22 mouse cellular contexts compared by ENCODE assay signal in genomic region chr16:18809001-18809400, GRCm38 (mm10). TPM values are rescaled to one million over a fixed set of nuclear protein-coding genes. Genes with fewer than 3 reads are reported as not detected.
DNase-seq lines count a peak whose midpoint lies in the region; ATAC-seq and TF ChIP-seq lines count a peak whose summit lies in the region.
"Had no signal": no experiment of that assay in that cellular context is flagged by ENCODE, and none has a peak within 500 bp of the region (broad histone marks: within the 10 kb centered on the region; RNA-seq: fewer than 3 reads in every experiment).

No protein-coding gene starts in this region.

- WGBS in liver, embryonic 15.5 days (ENCODE audit: insufficient replicate concordance) = 81% methylated on average over 5 of the region's 5 CpGs

- peaks cover 42% of the 10 kb centered on the region for H3K4me1 ChIP-seq in liver, embryonic 15.5 days (replicated peaks)

- no peak overlapping the region for H3K4me3 ChIP-seq in liver, embryonic 15.5 days (replicated peaks)
- no peak overlapping the region for H3K4me3 ChIP-seq in left cerebral cortex, adult 2 months
- H3K4me3 ChIP-seq: embryonic facial prominence, embryonic 12.5 days; limb, embryonic 15.5 days; neural tube, embryonic 12.5 days had no signal

- no peak for ATAC-seq in liver, embryonic 15.5 days (ENCODE audit: insufficient read depth)
- ATAC-seq: inflammation-experienced regulatory T-cells, adult 6 months; midbrain, embryonic 16.5 days had no signal

- 0 out of 2 replicates have a peak overlapping the region, but pooled peaks have one; percentile 11 for H3K4me2 ChIP-seq in liver, embryonic 15.5 days
- H3K4me2 ChIP-seq: embryonic facial prominence, embryonic 12.5 days; limb, embryonic 15.5 days; neural tube, embryonic 12.5 days had no signal

- H3K9ac ChIP-seq in liver, embryonic 15.5 days = no peak overlapping the region
- H3K9ac ChIP-seq: embryonic facial prominence, embryonic 12.5 days; limb, embryonic 15.5 days; neural tube, embryonic 12.5 days had no signal

- H3K27me3 ChIP-seq in liver, embryonic 15.5 days = no peaks in the 10 kb centered on the region
- H3K27me3 ChIP-seq: CH12.LX; embryonic facial prominence, embryonic 12.5 days; limb, embryonic 15.5 days; neural tube, embryonic 12.5 days had no signal

- H3K36me3 ChIP-seq in liver, embryonic 15.5 days (replicated peaks) = peaks cover 65% of the 10 kb centered on the region

- no peaks in the 10 kb centered on the region for H3K9me3 ChIP-seq in liver, embryonic 15.5 days (replicated peaks)
- H3K9me3 ChIP-seq: embryonic facial prominence, embryonic 12.5 days; limb, embryonic 15.5 days; neural tube, embryonic 12.5 days had no signal

- H3K27ac ChIP-seq in liver, embryonic 15.5 days (replicated peaks) = no peak overlapping the region
- no peak overlapping the region for H3K27ac ChIP-seq in left cerebral cortex, adult 2 months
- H3K27ac ChIP-seq: embryonic facial prominence, embryonic 12.5 days; limb, embryonic 15.5 days; neural tube, embryonic 12.5 days had no signal

- DNase-seq in adrenal gland, adult 2 months = peak; percentile 66
- DNase-seq in adrenal gland, postnatal 25 days = no peak
- peak; percentile 10 for DNase-seq in lung, postnatal 25 days (ENCODE audit: low spot score)
- DNase-seq in lung, postnatal 14 days = no peak
- DNase-seq in urinary bladder, postnatal 10 days (ENCODE audit: low spot score) = no peak
- DNase-seq in natural killer cell, adult 2 months (ENCODE audit: low spot score in 2 of 2) = no peak
- no peak for DNase-seq in left cerebral cortex, adult 2 months (ENCODE audit: extremely low spot score in 1 of 2, low spot score in 2 of 2)
- DNase-seq: cerebellum, adult 2 months; kidney, adult 9 months; kidney, postnatal 4 days; right cerebral cortex, postnatal 14 days had no signal

- intact Hi-C loops in left cerebral cortex, adult 2 months (cut with DNase I) = no loop called here

- TF ChIP-seq CTCF in left cerebral cortex, adult 2 months (IDR thresholded peaks at IDR 0.05) = no peak

RNA-seq across cellular contexts. Expression of gene Ufd1, which starts 2.6 kb away (rescaled TPM):
- 100 to 1,000 TPM; 102 to 115 TPM for total RNA-seq in adrenal gland, adult 2 months (2021)
- 19.9 and 27.1 TPM in 2 replicates for polyA plus RNA-seq in adrenal gland, adult 2 months (2012; rRNA removed)
- 95.5 and 124 TPM in 2 replicates for total RNA-seq in adrenal gland, postnatal 25 days (2021)
- polyA plus RNA-seq in liver, embryonic 15.5 days (2015; fragmentation: Nextera tagmentation; extraction: Ambion mirVana) = 39.5 and 40.6 TPM in 2 replicates
- 10 to 100 TPM; 85.5 to 94.7 TPM for total RNA-seq in left cerebral cortex, adult 2 months (2021)

RNA-seq across cellular contexts. Expression of gene Cdc45, which starts 2.8 kb away (rescaled TPM):
- 1 to 10 TPM; 5.8 to 8.7 TPM for total RNA-seq in adrenal gland, adult 2 months (2021)
- 4.8 and 5.7 TPM in 2 replicates for polyA plus RNA-seq in adrenal gland, adult 2 months (2012; rRNA removed)
- 11.1 and 14.0 TPM in 2 replicates for total RNA-seq in adrenal gland, postnatal 25 days (2021)
- polyA plus RNA-seq in liver, embryonic 15.5 days (2015; fragmentation: Nextera tagmentation; extraction: Ambion mirVana) = 40.7 and 42.7 TPM in 2 replicates
- total RNA-seq in left cerebral cortex, adult 2 months (2021) = 1 to 10 TPM; 1.4 to 2.6 TPM

RNA-seq across cellular contexts. Expression of gene 2510002D24Rik, which starts 27.4 kb away (rescaled TPM):
- 10 to 100 TPM; 14.0 to 18.6 TPM for total RNA-seq in adrenal gland, adult 2 months (2021)
- polyA plus RNA-seq in adrenal gland, adult 2 months (2012; rRNA removed) = 61.3 and 69.2 TPM in 2 replicates
- 15.5 and 24.3 TPM in 2 replicates for total RNA-seq in adrenal gland, postnatal 25 days (2021)
- polyA plus RNA-seq in liver, embryonic 15.5 days (2015; fragmentation: Nextera tagmentation; extraction: Ambion mirVana) = 19.1 and 19.9 TPM in 2 replicates
- total RNA-seq in left cerebral cortex, adult 2 months (2021) = 10 to 100 TPM; 24.7 to 28.3 TPM

RNA-seq across cellular contexts. Expression of gene Gm28539, which starts 27.4 kb away (rescaled TPM):
- 1 to 10 TPM; 4.6 to 7.5 TPM for total RNA-seq in adrenal gland, adult 2 months (2021)
- polyA plus RNA-seq in adrenal gland, adult 2 months (2012; rRNA removed) = 0.47 and 0.51 TPM in 2 replicates
- 3.8 and 4.6 TPM in 2 replicates for total RNA-seq in adrenal gland, postnatal 25 days (2021)
- polyA plus RNA-seq in liver, embryonic 15.5 days (2015; fragmentation: Nextera tagmentation; extraction: Ambion mirVana) = not detected in 2 replicates
- 10 to 100 TPM; 11.4 to 18.9 TPM for total RNA-seq in left cerebral cortex, adult 2 months (2021)
- total RNA-seq: megakaryocyte-erythroid progenitor cell, adult 5-6 weeks had no signal
- polyA plus RNA-seq: embryonic facial prominence, embryonic 12.5 days; heart, embryonic 16.5 days; hindbrain, embryonic 11.5 days; inflammation-experienced regulatory T-cells, adult 6 months; limb, embryonic 15.5 days; midbrain, embryonic 16.5 days; neural tube, embryonic 12.5 days; stomach, embryonic 16.5 days had no signal

RNA-seq across cellular contexts. Expression of gene Cldn5, which starts 32.4 kb away (rescaled TPM):
- 10 to 100 TPM in 1 of 2 experiments, 1 to 10 TPM in 1; 3.5 to 16.9 TPM for total RNA-seq in adrenal gland, adult 2 months (2021)
- 68.7 and 108 TPM in 2 replicates for polyA plus RNA-seq in adrenal gland, adult 2 months (2012; rRNA removed)
- total RNA-seq in adrenal gland, postnatal 25 days (2021) = 15.2 and 23.3 TPM in 2 replicates
- 8.4 and 8.5 TPM in 2 replicates for polyA plus RNA-seq in liver, embryonic 15.5 days (2015; fragmentation: Nextera tagmentation; extraction: Ambion mirVana)
- 10 to 100 TPM; 36.2 to 48.3 TPM for total RNA-seq in left cerebral cortex, adult 2 months (2021)
- total RNA-seq: CH12.LX; megakaryocyte-erythroid progenitor cell, adult 5-6 weeks had no signal
- polyA plus RNA-seq: inflammation-experienced regulatory T-cells, adult 6 months had no signal

Comparison
In these comparisons a context has a peak if more than half of its experiments do, and no peak if none do; other contexts are left out.
1. DNase-seq: peak in adrenal gland, adult 2 months (single experiment) and lung, postnatal 25 days (single experiment); none in adrenal gland, postnatal 25 days (single experiment), lung, postnatal 14 days (single experiment), urinary bladder, postnatal 10 days (single experiment), natural killer cell, adult 2 months (0 of 2) and left cerebral cortex, adult 2 months (0 of 2).